Mouse (Mus musculus): ENCODE measurements around the gene Tuba1b.
"Not testable (repeated sequence)": the region's sequence is repeated elsewhere in the genome, so short reads cannot be mapped to it uniquely, and the experiment has no call there.

Gene Tuba1b

DNA sequence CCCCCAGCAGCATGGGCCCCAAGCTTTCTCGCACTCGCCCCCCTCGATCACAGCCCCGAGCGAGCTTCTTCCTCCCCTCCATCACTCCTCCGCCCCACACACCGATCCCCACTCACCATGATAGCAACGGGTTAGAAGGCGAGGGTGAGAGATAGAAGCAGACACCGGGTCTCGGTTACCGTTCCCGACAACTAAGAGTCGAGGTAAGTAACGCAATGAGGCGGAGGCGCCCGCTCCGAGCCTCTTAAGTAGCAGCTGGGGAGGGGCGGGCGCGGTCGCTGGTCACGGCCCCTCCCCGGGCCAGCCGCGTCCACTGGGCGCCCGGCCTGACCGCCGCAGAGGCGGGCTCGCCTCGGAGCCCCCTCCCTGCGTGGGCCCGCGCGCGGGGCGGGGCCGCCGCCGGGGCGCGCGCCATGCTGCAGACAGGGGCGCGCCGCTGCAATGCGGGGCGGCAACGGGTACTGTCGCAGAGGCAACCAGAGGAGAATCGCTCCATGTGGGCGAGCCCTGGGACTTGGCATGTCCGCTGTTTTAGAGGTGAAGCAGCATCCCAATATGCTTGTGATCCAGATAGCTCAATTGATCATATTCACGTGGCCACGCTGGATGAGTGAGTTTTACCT, at the start of gene Tuba1b:
Tuba1b (minus strand) TSS at position 349 of the 623 bp plus-strand sequence.
- DNase-seq: peak; percentile 94

GRCm38 (mm10) chr15:98983431-98984081, 49.2 kb upstream of the Tuba1b start:
- DNase-seq: no peak

DNA sequence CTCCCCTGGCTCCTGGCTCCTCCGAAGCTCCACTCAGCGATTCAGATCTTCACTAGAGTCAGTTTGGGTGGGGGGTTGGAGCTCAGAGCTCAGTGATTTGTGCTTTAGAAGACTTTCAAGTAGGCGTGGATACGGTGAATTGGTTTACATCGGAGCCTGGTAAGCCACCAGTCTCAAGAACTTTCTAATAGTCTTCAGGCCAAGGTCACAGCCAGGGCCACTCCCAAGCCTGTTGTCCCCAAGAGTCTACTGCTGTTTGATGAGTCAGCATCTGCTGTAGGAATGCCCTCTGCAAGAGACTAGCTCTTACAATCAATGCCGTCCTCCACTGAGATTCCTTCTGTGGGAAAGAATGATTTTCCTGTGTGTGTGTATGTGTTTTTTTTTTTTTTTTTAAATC, 47.7 kb upstream of the Tuba1b start:
- no peak for DNase-seq

GRCm38 (mm10) chr15:98980012-98980614, 45.7 kb upstream of the Tuba1b start:
- no peak for DNase-seq

GRCm38 (mm10) chr15:98978409-98979172, 44.2 kb upstream of the Tuba1b start:
- DNase-seq: no peak

DNA sequence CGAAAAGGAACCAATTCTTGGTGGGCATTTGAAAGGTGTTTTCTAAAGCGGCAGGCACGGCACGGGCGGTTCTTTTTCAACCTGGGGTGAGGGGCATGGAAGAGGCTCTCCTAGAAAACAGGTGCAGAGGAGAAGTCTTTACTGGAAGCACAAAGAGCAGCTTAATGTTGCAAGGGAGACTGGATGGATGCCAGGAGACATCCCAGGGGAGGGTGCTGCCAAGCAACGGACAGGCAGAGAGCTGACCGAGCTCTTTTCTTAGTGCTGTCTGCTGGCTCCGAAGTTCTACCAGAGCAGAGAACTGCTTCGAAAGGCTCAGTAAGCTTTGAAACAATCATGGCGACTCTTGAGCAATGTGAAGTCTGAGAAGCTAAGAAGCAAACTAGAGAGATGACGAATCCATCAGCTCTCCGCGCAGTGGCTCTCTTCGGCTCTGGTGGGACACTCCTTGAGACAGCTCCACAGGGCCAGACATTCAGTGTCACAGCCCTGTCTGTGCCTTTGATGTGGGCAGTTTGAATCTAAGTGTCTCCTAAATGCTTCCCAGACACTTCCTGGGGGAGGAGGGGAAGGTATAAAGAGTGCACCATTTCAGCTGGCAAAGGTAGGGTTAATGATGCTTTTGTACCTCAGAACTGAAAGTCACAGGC, 43.5 kb upstream of the Tuba1b start:
- DNase-seq: peak; percentile 36

- DNase-seq: no peak
Observed at GRCm38 (mm10) chr15:98976763-98977758, 42.7 kb upstream of the Tuba1b start.

GRCm38 (mm10) chr15:98973015-98973614, 38.8 kb upstream of the Tuba1b start:
- no peak for DNase-seq

GRCm38 (mm10) chr15:98971576-98972320, 37.4 kb upstream of the Tuba1b start:
- not testable (repeated sequence) for DNase-seq

DNA sequence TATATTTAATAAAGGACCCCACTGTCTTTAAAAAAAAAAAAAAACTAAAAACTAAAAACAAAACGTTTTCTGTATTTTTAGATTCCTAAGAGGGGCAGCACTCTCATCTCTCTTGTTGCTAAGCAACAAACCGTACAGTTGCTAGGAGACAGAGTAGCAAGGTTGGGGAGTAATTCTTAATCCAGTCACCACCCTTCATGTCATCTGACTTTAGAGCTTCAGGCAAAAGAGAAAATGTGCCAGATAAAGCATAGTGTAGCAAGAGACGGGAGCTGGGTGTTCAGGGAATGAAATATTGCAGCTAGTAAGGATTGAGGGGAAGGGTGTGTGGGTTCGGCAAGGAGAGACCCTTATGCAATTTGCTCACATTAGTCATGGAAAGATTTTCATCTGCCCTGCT, 36.7 kb upstream of the Tuba1b start:
- DNase-seq: no peak

GRCm38 (mm10) chr15:98969372-98970101, 35.2 kb upstream of the Tuba1b start:
- DNase-seq: no peak

- peak; percentile 28 for DNase-seq
Observed at GRCm38 (mm10) chr15:98968701-98969371, 34.5 kb upstream of the Tuba1b start.

DNA sequence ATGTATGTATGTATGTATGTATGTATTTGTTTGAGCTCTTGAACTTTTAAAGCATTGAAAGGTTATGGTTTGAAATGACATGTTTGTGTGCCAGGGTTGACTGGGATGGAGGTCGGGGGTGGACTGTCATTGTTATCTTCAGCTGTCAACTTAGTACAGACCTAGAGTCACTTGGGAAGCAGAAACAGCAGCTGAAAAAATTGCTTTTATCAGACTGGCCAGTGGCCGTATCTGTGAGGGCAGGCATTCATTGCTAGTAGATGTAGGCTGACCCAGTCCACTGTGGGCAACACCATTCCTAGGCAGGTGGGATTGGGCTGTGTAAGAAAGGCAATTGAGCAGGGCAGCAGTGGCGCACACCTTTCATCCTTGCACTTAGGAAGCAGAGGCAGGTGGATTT, 25.2 kb upstream of the Tuba1b start:
- DNase-seq: no peak

DNA sequence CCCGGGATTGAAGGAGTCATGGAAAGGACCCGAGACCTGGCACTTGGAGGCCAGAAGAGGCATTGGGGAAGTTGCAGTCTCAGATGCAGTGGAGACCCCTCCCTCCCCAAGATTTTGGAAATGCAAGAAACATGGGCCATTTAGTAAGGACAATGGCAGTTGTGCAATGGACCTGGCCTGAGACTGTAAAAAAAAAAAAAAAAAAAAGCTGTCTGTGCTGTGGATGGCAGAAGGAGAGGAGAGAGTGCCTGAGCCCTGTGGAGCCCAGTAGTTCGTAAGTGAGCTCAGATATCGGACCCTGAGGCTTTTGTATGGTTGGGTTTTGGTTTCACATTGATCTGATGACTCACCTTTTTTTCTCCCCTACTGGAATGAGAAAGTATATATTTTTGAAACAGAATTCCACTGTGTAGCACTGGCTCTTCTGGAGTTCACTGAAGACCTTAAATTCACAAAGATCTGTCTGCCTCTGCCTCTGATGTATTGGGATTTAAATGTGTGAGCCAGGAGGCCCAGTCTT, 24.6 kb upstream of the Tuba1b start:
- no peak for DNase-seq

DNA sequence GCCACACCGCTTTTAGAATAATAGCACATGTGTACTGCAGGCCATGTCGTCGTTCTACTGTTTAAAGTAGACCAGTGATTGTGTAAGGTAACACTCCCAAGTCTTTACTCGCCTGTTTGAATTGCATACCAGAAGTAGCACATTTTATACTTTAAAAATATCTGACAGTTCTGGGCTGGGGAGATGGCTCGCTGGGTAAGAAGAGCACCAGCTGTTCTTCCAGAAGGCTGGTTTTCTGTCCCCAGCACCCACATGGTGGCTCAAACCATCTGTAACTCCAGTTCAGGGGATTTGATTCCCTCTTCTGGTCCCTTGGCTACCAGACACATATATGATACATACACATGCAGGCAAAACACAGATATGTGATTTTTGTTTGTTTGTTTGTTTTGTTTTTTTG, 23.1 kb upstream of the Tuba1b start:
- no peak for DNase-seq

- DNase-seq: no peak
Observed at GRCm38 (mm10) chr15:98956000-98956399, 21.6 kb upstream of the Tuba1b start.

DNA sequence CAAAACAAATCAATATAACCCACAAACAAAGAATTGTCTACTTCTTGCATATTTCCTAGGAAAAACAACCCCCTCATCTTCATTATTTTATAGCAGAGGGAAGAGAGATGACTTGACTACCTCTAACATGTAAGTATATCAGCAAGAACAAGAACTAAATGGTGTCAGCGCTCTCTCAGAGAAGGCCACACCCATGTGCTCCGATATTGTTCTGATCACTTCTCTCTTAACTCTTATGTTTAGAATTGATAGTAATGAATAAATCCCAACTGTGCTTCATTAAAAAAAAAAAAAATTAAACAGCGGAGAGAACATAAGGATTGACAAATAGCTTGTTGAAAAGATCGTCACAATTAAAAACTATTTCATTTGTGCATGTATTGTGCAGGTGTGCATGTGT, 21.0 kb upstream of the Tuba1b start:
- DNase-seq: no peak

DNA sequence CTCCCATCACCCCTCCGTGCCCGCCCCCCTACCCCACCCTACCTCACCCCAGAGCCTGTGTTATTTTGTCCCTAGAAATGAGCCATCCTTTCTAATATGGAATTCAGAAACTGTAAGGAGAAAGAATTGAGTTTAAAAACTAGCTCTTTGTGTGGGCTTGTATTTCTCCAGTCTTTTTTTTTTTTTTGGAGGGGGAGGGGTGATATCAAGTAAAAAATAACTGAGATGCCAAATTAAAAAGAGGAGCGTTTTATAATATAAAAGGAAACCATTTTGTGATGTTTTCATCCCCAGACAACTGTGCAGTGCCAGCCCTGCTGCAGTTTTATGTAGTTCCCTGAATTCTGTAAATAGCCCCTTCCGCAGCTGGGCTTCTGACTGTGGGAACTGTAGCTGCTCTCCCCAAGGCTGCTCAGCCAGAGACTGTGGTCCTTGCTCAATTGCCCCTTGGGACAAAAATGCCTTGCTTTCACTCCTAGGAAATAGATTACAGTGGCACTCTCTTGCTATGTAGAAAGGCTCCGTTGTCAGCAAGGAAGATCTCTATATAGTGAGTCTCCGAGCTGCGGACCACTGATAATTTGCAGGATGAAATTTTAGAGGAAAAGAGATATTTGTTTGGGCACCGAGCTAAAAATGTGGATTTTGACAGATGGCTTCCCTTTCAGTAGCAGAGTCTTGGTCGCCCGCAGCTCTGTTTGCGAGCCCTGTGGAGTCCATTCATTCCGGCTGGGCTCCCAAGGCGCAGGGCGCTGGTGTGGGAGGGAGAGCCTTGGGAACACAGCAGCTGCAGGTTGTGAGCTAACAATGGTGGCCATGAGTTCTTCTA, 20.3 kb upstream of the Tuba1b start:
- no peak for DNase-seq
